9 mouse cellular contexts compared by ENCODE assay signal in genomic region chr11:94144771-94145539, GRCm38 (mm10).
A peak's percentile ranks its signal among the peaks of the same experiment; 100 is the strongest.
DNase-seq lines count a peak whose midpoint lies in the region; ATAC-seq and TF ChIP-seq lines count a peak whose summit lies in the region.
"Had no signal": no experiment of that assay in that cellular context is flagged by ENCODE, and none has a peak within 500 bp of the region (broad histone marks: within the 10 kb centered on the region; RNA-seq: fewer than 3 reads in every experiment).

No protein-coding gene starts in this region.

- TF ChIP-seq CTCF in liver, adult 2 months (IDR thresholded peaks at IDR 0.05; ENCODE audit: low read depth, low read length) = no peak

- H3K27ac ChIP-seq in liver, adult 2 months (replicated peaks; ENCODE audit: insufficient read depth, low read depth, low read length) = peak overlapping the region; percentile 91
- H3K27ac ChIP-seq in lung, embryonic 15.5 days = peak overlapping the region; percentile 30
- H3K27ac ChIP-seq: heart, embryonic 13.5 days had no signal

- no peak overlapping the region for H3K4me3 ChIP-seq in liver, adult 2 months (ENCODE audit: insufficient read depth, low read depth, low read length)
- no peak overlapping the region for H3K4me3 ChIP-seq in lung, embryonic 15.5 days
- H3K4me3 ChIP-seq: heart, embryonic 13.5 days had no signal

- peaks cover 27% of the 10 kb centered on the region for H3K4me1 ChIP-seq in liver, adult 2 months (ENCODE audit: control insufficient read depth, insufficient read depth, low read length)
- H3K4me1 ChIP-seq in lung, embryonic 15.5 days = peaks cover 8% of the 10 kb centered on the region

- TF ChIP-seq POLR2A in liver, adult 2 months (IDR thresholded peaks at IDR 0.05; ENCODE audit: extremely low read depth, insufficient read depth, low read length) = no peak

- no peak overlapping the region for H3K4me2 ChIP-seq in lung, embryonic 15.5 days
- H3K4me2 ChIP-seq: heart, embryonic 13.5 days had no signal

- H3K79me2 ChIP-seq in liver, adult 2 months (ENCODE audit: control insufficient read depth, insufficient read depth, low read length) = no peaks in the 10 kb centered on the region

- WGBS in liver, adult 2 months = 19% methylated on average over 11 of the region's 11 CpGs
- 54% methylated on average over 11 of the region's 11 CpGs for WGBS in lung, embryonic 15.5 days

- ATAC-seq in lung, embryonic 15.5 days (ENCODE audit: borderline replicate concordance, extremely low read depth, low FRiP score, low TSS enrichment) = 0 out of 2 replicates have a peak, but pooled peaks have one; percentile 9

- H3K9ac ChIP-seq in liver, adult 2 months (ENCODE audit: low read depth, low read length) = peak overlapping the region; percentile 42
- no peak overlapping the region for H3K9ac ChIP-seq in lung, embryonic 15.5 days
- H3K9ac ChIP-seq: heart, embryonic 13.5 days had no signal

- H3K27me3 ChIP-seq in liver, adult 2 months (ENCODE audit: control insufficient read depth, insufficient read depth, low read length) = no peaks in the 10 kb centered on the region
- H3K27me3 ChIP-seq in lung, embryonic 15.5 days = peaks cover 3% of the 10 kb centered on the region

- no peaks in the 10 kb centered on the region for H3K9me3 ChIP-seq in lung, embryonic 15.5 days
- H3K9me3 ChIP-seq: heart, embryonic 13.5 days had no signal

- peak; percentile 98 for DNase-seq in liver, adult 2 months (ENCODE audit: extremely low read depth, low read depth, low spot score)
- no peak for DNase-seq in liver
- DNase-seq in cerebellum, adult 9-11 months = peak; percentile 98
- peak; percentile 91 for DNase-seq in gastrocnemius, postnatal 10 days
- peak; percentile 89 for DNase-seq in kidney, adult 9 months
- peak; percentile 93 for DNase-seq in right cerebral cortex, postnatal 14 days
- DNase-seq in yolk sac, embryonic 10.5 days (ENCODE audit: low spot score) = no peak

- H3K36me3 ChIP-seq in liver, adult 2 months (ENCODE audit: control insufficient read depth, insufficient read depth, low read length) = no peaks in the 10 kb centered on the region
- no peaks in the 10 kb centered on the region for H3K36me3 ChIP-seq in lung, embryonic 15.5 days
- H3K36me3 ChIP-seq: heart, embryonic 13.5 days had no signal

Comparison
In these comparisons a context has a peak if more than half of its experiments do, and no peak if none do; other contexts are left out.
1. DNase-seq: peak in liver, adult 2 months (single experiment), cerebellum, adult 9-11 months (single experiment), gastrocnemius, postnatal 10 days (single experiment), kidney, adult 9 months (single experiment) and right cerebral cortex, postnatal 14 days (single experiment); none in liver (single experiment) and yolk sac, embryonic 10.5 days (single experiment).